Mouse (Mus musculus): ENCODE measurements around the gene Tmprss11a. TPM values are rescaled to one million over a fixed set of nuclear protein-coding genes. Genes with fewer than 3 reads are reported as not detected.

The Tmprss11a gene
- total RNA-seq (2014; rRNA removed; ENCODE audit: low replicate concordance), result 0.11 TPM in 1 of 2 replicates, not detected in the other
- polyA plus RNA-seq (2015; fragmentation: Nextera tagmentation; extraction: Ambion mirVana), result not detected in 2 replicates

- no peak within 1 kb of the TSS for H3K4me2 ChIP-seq (ENCODE audit: low read depth, low read length)
- H3K4me1 ChIP-seq (ENCODE audit: control insufficient read depth, insufficient read depth), result no peaks in the 10 kb centered on the region
- H3K36me3 ChIP-seq (replicated peaks; ENCODE audit: control insufficient read depth, insufficient read depth, low read length), result no peaks in the 10 kb centered on the region
- DNase-seq (ENCODE audit: low spot score) (no peak), ATAC-seq (ENCODE audit: insufficient read depth, low read depth) (no peak)
- H3K27ac ChIP-seq (ENCODE audit: low read depth), result no peak within 1 kb of the TSS
- H3K9ac ChIP-seq (replicated peaks; ENCODE audit: low read depth, low read length), result no peak within 1 kb of the TSS
- H3K4me3 ChIP-seq (ENCODE audit: low read depth, low read length), result no peak within 1 kb of the TSS
- H3K9me3 ChIP-seq (replicated peaks; ENCODE audit: control insufficient read depth, low read length), result no peaks in the 10 kb centered on the region
- TF ChIP-seq EP300 (IDR thresholded peaks at IDR 0.05; ENCODE audit: low read depth), result no peak
- TF ChIP-seq CTCF (IDR thresholded peaks at IDR 0.05; ENCODE audit: low read depth), result no peak
- WGBS, result 57% methylated on average over 4 of the region's 4 CpGs
- H3K27me3 ChIP-seq (ENCODE audit: control insufficient read depth, insufficient read depth, low read length), result no peaks in the 10 kb centered on the region
These were observed at the start of gene Tmprss11a for GRCm38 (mm10) chr5:86468890-86469289. Tmprss11a (minus strand) TSS chr5:86468990.

- no peak for ATAC-seq (ENCODE audit: insufficient read depth, low read depth)
- Histone ChIP-seq H3K27ac (ENCODE audit: low read depth) (no peak within 1 kb of the TSS), H3K9me3 (replicated peaks; ENCODE audit: control insufficient read depth, low read length) (no peaks in the 10 kb centered on the region), H3K9ac (replicated peaks; ENCODE audit: low read depth, low read length) (no peak within 1 kb of the TSS), H3K4me2 (ENCODE audit: low read depth, low read length) (no peak within 1 kb of the TSS), H3K4me3 (ENCODE audit: low read depth, low read length) (no peak within 1 kb of the TSS), H3K4me1 (ENCODE audit: control insufficient read depth, insufficient read depth) (no peaks in the 10 kb centered on the region), H3K36me3 (replicated peaks; ENCODE audit: control insufficient read depth, insufficient read depth, low read length) (no peaks in the 10 kb centered on the region), H3K27me3 (ENCODE audit: control insufficient read depth, insufficient read depth, low read length) (no peaks in the 10 kb centered on the region)
- TF ChIP-seq CTCF (IDR thresholded peaks at IDR 0.05; ENCODE audit: low read depth) (no peak), EP300 (IDR thresholded peaks at IDR 0.05; ENCODE audit: low read depth) (no peak)
- WGBS, result 65% methylated on average over 9 of the region's 9 CpGs
- no peak for DNase-seq (ENCODE audit: low spot score)
These were observed 49.7 kb upstream of the Tmprss11a start, which contains the start of gene Tmprss11g for GRCm38 (mm10) chr5:86518500-86518899. Tmprss11g (minus strand) TSS chr5:86518600.

- H3K27ac ChIP-seq (ENCODE audit: low read depth), result no peak overlapping the region
- TF ChIP-seq EP300 (IDR thresholded peaks at IDR 0.05; ENCODE audit: low read depth), result no peak
- no peak for TF ChIP-seq CTCF (IDR thresholded peaks at IDR 0.05; ENCODE audit: low read depth)
- H3K4me2 ChIP-seq (ENCODE audit: low read depth, low read length), result no peak overlapping the region
- no peak for DNase-seq (ENCODE audit: low spot score)
- H3K4me3 ChIP-seq (ENCODE audit: low read depth, low read length), result no peak overlapping the region
- no peak overlapping the region for H3K9ac ChIP-seq (replicated peaks; ENCODE audit: low read depth, low read length)
- no peaks in the 10 kb centered on the region for H3K27me3 ChIP-seq (ENCODE audit: control insufficient read depth, insufficient read depth, low read length)
- H3K36me3 ChIP-seq (replicated peaks; ENCODE audit: control insufficient read depth, insufficient read depth, low read length), result no peaks in the 10 kb centered on the region
- 72% methylated on average over 5 of the region's 5 CpGs for WGBS
- H3K9me3 ChIP-seq (replicated peaks; ENCODE audit: control insufficient read depth, low read length), result no peaks in the 10 kb centered on the region
- no peaks in the 10 kb centered on the region for H3K4me1 ChIP-seq (ENCODE audit: control insufficient read depth, insufficient read depth)
- no peak for ATAC-seq (ENCODE audit: insufficient read depth, low read depth)
These were observed 42.7 kb upstream of the Tmprss11a start for GRCm38 (mm10) chr5:86511538-86511937.

- Histone ChIP-seq H3K27me3 (ENCODE audit: control insufficient read depth, insufficient read depth, low read length) (no peaks in the 10 kb centered on the region), H3K36me3 (replicated peaks; ENCODE audit: control insufficient read depth, insufficient read depth, low read length) (no peaks in the 10 kb centered on the region), H3K4me3 (ENCODE audit: low read depth, low read length) (no peak overlapping the region), H3K4me2 (ENCODE audit: low read depth, low read length) (no peak overlapping the region), H3K4me1 (ENCODE audit: control insufficient read depth, insufficient read depth) (no peaks in the 10 kb centered on the region), H3K27ac (ENCODE audit: low read depth) (no peak overlapping the region), H3K9ac (replicated peaks; ENCODE audit: low read depth, low read length) (no peak overlapping the region), H3K9me3 (replicated peaks; ENCODE audit: control insufficient read depth, low read length) (no peaks in the 10 kb centered on the region)
- no peak for TF ChIP-seq CTCF (IDR thresholded peaks at IDR 0.05; ENCODE audit: low read depth)
- no peak for TF ChIP-seq EP300 (IDR thresholded peaks at IDR 0.05; ENCODE audit: low read depth)
- DNase-seq (ENCODE audit: low spot score), result no peak
- no peak for ATAC-seq (ENCODE audit: insufficient read depth, low read depth)
- 56% methylated on average over 1 of the region's 1 CpGs for WGBS
These were observed 24.7 kb upstream of the Tmprss11a start for GRCm38 (mm10) chr5:86493453-86493852.

GRCm38 (mm10) chr5:86482562-86482961 is 13.8 kb upstream of the Tmprss11a start:
- no peak overlapping the region for H3K27ac ChIP-seq (ENCODE audit: low read depth)
- no peaks in the 10 kb centered on the region for H3K4me1 ChIP-seq (ENCODE audit: control insufficient read depth, insufficient read depth)
- ATAC-seq (ENCODE audit: insufficient read depth, low read depth) (no peak), DNase-seq (ENCODE audit: low spot score) (no peak)
- no peaks in the 10 kb centered on the region for H3K36me3 ChIP-seq (replicated peaks; ENCODE audit: control insufficient read depth, insufficient read depth, low read length)
- H3K9ac ChIP-seq (replicated peaks; ENCODE audit: low read depth, low read length), result no peak overlapping the region
- no peak for TF ChIP-seq EP300 (IDR thresholded peaks at IDR 0.05; ENCODE audit: low read depth)
- no peak overlapping the region for H3K4me2 ChIP-seq (ENCODE audit: low read depth, low read length)
- no peak overlapping the region for H3K4me3 ChIP-seq (ENCODE audit: low read depth, low read length)
- H3K27me3 ChIP-seq (ENCODE audit: control insufficient read depth, insufficient read depth, low read length), result no peaks in the 10 kb centered on the region
- 57% methylated on average over 2 of the region's 2 CpGs for WGBS
- H3K9me3 ChIP-seq (replicated peaks; ENCODE audit: control insufficient read depth, low read length), result no peaks in the 10 kb centered on the region

- Histone ChIP-seq H3K4me1 (ENCODE audit: control insufficient read depth, insufficient read depth) (no peaks in the 10 kb centered on the region), H3K4me3 (ENCODE audit: low read depth, low read length) (no peak overlapping the region), H3K27me3 (ENCODE audit: control insufficient read depth, insufficient read depth, low read length) (no peaks in the 10 kb centered on the region), H3K27ac (ENCODE audit: low read depth) (no peak overlapping the region), H3K9me3 (replicated peaks; ENCODE audit: control insufficient read depth, low read length) (no peaks in the 10 kb centered on the region), H3K36me3 (replicated peaks; ENCODE audit: control insufficient read depth, insufficient read depth, low read length) (no peaks in the 10 kb centered on the region), H3K4me2 (ENCODE audit: low read depth, low read length) (no peak overlapping the region), H3K9ac (replicated peaks; ENCODE audit: low read depth, low read length) (no peak overlapping the region)
- 57% methylated on average over 1 of the region's 1 CpGs for WGBS
- ATAC-seq (ENCODE audit: insufficient read depth, low read depth) (no peak), DNase-seq (ENCODE audit: low spot score) (no peak)
- no peak for TF ChIP-seq EP300 (IDR thresholded peaks at IDR 0.05; ENCODE audit: low read depth)
- no peak for TF ChIP-seq CTCF (IDR thresholded peaks at IDR 0.05; ENCODE audit: low read depth)
These were observed 13.2 kb upstream of the Tmprss11a start for GRCm38 (mm10) chr5:86482031-86482430.

All from heart, postnatal 0 days (tissue).